Mouse (Mus musculus): ENCODE data around the gene Pank4.

Gene Pank4

DNA sequence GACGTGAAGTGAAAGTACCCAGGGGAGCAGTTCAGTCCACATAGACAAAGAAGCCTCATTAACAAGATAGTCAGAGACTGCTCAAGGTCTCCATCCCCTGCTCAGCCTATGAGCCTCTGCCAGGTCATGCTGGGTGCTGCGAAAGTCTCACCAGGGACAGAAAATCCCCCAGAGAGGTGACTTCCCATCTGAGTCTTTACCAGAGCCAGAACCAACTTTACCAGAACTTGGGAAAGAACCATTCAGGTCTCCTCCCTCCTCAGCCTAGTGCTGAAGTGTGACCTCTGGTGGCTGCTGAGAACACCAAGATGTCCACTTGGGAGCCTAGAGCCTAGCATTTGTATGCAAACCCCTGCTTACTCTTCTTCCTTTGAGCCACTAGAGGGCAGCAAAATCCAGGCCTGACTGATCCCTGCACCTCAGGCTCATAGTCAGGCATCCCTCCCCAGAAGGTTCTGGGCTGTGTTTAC, 19.8 kb upstream of the Pank4 start:
- peak; percentile 83 for DNase-seq

DNA sequence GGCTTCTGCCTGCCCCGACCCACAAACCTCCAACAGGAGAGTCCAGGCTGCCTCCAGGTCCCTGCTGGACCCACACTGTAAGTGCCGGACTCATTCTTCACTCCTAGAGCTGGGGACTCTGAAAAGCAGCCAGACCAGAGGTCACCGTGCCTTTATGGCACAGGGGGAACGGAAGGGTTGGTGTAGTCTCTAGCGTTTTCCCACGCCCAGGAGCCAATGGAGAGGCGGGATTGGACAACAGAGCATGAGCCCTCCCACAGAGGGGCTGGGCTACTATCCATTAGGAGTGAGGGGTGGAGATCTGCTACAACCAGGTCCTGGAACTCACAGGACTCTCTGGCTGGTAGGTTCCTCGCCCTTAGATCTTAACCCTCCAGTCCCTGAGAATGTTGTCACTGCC, 17.6 kb upstream of the Pank4 start:
- DNase-seq = peak; percentile 82

DNA sequence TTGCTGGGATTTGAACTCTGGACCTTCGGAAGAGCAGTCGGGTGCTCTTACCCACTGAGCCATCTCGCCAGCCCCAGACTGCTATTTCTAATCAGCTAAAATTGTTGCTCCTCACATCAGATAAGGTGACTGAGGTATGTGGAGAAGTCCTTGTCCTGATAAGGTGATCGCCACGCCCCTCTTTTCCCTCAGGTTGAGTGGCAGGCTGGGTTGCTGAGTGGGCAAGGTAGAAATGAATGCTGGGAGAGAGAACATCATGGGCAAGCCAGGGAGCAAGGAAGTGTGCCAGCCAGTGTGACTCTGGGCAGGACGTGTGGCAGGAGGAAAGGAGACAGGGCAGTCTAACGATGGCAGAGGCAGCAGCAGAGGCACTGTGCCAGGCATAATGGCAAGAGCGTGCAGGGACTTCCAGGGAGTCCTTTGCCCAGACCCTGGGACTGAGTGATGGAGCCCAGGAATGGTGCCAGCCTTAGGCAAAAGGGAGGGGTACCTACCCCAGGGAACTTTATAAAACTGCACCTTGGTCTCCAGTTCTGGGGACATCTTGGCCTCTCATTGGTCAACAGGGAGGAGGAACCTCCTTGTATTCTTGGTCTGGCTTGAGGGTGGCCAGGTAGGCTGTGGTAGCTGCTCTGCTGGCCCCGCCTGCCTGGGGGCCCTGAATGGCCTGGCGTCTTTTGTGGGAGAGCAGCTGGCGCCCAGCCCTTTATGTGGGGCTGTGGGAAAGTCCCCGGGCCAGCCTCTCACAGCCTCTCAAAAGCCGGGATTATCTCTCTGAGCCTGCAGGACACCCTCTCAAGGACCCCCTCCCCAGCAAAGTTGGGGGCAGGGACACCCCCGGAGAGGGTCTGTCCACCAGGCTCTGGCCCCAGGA, 15.6 kb upstream of the Pank4 start:
- DNase-seq = no peak

DNA sequence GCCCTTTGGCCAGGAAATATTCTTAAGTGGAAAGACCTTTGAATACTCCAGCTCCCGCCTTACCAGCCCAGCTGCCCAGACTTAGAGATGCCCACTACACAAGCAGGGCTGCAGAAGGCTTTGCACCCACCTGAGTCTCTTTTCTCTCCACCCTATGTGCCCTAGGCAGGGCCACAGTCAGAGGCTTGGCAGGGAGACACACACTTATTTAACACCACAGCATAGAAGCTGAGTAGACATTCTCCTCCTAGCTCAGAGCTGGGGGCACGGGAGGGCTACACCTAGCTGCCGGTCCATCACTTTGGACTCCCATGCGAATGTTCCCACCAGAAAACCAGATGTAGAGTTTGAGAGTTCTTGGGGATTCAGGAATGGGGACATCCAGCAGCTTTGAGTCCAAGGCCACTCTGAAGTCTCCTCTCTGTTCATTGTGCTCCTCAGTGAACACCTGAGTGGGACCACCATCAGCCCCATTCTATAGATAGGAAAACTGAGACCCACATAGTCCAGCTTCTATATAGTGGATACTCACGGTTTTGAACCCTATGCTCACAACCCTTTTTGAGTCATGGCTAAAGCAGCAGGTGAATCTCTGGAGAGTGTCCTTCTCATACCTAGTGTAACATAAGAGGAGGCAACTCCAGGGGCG, 14.9 kb upstream of the Pank4 start:
- no peak for DNase-seq

GRCm38 (mm10) chr4:154949589-154949982, 14.3 kb upstream of the Pank4 start:
- no peak for DNase-seq

GRCm38 (mm10) chr4:154952461-154953241, 11.3 kb upstream of the Pank4 start:
- no peak for DNase-seq

DNA sequence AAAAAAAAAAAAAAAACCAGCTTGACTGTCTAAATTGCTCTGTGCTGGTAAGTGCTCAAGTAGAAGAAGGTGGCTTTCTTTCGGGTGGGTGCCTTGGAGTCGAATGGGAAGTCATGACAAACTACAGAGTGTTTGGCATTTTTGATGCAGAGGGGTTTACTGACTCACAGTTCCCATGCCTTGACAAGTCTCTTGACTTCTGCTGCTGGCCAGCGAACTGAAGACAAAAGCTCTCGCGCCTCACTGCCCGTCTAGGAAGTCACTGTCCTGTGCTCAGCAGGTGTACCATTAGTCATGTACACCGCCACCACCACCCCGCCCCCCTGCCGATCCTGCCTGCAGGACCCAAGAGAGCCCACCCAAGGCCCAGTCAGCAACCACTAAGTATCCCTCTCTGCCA, 7.3 kb upstream of the Pank4 start:
- no peak for DNase-seq

GRCm38 (mm10) chr4:154957289-154957993, 6.5 kb upstream of the Pank4 start:
- no peak for DNase-seq

DNA sequence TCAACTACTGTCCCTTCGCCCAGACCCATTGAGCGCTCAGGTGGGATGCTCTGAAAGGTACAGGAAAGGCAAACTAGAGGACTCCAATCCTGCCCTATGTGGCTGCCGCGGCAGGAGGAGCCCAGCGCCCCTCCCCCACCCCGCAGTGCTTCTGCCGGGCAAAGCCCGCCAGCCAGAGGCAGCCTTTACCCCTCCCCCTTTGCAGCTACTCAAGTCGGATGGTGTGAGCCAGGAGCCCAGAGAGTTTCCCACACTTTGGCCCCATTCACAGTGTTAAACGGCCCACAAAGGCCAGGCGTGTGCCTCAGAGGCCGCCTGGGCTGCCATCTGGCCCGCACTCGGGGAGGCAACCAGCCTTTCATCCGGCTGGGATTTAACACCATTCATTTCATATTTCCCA, 5.8 kb upstream of the Pank4 start:
- DNase-seq = peak; percentile 55

DNA sequence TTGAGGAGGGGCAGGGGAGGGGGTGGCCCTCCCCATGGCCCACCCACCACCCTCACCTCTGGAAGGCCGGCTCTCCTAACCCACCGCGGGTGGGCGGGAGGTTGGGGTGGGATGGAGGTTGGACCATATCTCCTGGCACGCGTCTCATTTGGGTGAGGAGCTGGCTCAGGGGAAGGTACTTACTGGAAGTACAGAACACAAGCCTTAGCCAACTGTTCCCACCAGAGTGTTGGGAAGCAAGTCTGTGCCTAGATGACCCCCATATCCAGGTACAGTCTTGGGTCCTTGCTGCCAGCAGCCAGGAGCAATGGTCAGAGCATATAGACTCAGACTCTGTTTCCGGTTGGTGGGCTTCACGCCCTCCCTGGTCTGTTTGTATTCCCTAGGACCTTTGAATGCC, 5.3 kb upstream of the Pank4 start:
- no peak for DNase-seq

DNA sequence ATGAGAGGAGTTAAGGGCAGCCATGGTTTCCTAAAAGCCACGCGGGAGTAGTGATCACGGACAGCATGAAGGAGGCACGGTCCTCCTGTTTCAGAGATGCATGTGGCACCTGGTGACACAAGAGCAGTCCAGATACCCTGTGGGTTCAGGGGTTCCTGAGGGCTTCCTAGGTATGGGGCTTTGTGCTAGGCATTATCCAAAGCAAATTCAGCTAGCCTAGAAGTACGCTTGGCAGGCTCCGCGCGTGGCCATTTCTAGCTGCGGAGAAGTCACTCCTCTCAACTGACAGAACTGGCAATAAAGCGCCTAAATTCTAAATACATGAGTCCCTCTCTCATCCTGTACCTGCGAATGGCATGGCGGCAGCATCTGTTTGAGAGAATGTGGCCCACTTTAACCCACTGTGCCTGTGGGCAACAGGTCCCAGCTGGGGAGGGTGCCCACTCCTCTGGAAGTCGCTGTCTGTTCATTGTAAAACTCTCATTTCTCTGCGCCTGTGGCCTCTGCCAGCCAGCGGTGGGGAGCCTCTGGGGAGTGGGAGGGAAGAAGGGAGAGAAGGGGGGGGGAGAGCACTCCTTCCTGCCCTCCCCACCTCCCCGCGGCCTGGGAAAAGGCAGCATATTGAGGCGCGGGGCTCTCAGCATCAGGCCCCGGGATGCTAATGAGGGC, 3.8 kb upstream of the Pank4 start:
- no peak for DNase-seq

- DNase-seq = no peak
These were observed 3.2 kb upstream of the Pank4 start, which contains the start of gene Hes5 for GRCm38 (mm10) chr4:154960690-154961225. Hes5 (plus strand) TSS chr4:154960923.

DNA sequence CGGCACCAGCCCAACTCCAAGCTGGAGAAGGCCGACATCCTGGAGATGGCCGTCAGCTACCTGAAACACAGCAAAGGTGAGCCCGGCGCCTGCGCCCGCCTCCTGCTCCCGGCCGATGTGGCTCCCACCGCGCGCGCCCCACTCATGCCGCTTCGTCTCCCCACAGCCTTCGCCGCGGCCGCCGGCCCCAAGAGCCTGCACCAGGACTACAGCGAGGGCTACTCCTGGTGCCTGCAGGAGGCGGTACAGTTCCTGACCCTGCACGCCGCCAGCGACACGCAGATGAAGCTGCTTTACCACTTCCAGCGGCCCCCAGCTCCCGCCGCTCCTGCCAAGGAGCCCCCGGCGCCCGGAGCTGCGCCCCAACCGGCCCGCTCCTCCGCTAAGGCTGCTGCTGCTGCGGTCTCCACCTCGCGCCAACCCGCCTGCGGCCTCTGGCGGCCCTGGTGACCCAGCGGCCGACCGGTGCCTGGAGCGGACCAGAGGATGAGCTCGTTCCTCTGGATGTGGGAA, 2.6 kb upstream of the Pank4 start:
- peak; percentile 53 for DNase-seq

DNA sequence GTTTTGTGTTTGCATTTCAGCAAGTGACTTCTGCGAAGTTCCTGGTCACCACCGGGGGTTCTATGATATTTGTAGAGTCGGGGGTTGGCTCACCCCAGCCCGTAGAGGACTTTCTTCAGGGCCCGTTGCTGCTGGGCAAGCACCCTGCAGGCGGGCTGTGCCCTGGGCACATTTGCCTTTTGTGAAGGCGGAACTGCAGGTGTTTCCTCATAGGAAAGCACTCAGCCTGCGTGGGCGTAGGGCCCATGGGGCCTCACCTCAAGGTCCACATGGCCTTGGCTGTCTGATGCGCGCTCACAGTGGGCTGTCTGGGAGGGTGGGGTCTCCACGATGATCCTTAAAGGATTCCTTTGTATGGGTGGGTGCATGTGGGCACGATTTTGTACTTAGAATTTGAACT, 2.0 kb upstream of the Pank4 start:
- DNase-seq = no peak

DNA sequence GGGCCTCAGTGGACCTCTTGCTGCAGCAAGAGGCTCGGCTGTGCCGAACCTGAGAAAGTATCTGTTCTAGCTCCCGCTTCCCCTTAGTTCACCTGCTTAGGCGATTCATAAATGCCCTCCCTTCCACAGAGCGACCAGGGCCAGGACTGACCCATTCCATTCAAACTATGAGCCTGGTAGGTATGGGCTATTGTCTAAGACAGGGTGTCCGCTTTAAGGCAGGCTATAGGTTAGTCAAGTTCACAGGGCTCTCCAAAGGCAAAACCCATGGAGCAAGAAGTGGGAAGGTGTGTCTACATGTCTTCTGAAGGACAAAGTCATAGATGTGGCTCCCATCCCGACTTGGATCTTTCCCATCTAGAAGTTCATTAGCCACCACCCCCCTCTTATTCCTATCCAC, 1.2 kb upstream of the Pank4 start:
- DNase-seq = no peak

- no peak for DNase-seq
These were observed 610 bp upstream of the Pank4 start for GRCm38 (mm10) chr4:154963190-154963836.

DNA sequence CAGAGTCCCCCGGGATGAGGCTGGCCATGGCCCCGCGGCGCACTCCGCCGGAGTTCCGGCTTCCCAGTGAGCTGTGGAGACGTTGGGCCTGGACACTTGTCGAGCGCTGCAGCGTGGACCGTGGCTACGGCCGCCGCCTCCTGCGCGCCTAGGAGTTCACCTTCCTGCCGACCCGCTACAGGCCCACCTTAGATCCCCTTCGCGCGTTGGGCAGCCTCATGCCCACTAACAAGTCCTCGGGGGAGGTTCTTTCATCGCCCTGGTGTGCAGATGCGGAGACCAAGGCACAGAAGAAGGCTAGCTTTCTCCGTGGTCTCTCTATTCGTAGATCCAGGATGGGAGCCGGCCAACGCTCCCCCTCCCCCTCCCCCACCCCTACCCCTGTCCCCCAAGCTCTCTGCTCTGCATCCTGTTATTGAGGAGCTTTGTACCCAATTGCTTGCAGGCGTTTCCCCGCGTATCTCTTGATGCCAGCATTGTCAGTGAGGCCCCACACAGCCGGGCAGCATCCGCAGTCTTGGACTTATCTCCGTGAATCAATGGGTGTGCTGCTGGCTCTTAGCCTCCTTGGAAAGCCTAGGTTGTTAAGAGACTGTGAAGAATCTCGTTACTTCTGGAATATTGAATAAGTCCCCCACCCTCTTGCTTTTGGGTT, 785 bp downstream of the Pank4 start:
- no peak for DNase-seq

- DNase-seq = no peak
These were observed 1.9 kb downstream of the Pank4 start for GRCm38 (mm10) chr4:154965856-154966255.

DNA sequence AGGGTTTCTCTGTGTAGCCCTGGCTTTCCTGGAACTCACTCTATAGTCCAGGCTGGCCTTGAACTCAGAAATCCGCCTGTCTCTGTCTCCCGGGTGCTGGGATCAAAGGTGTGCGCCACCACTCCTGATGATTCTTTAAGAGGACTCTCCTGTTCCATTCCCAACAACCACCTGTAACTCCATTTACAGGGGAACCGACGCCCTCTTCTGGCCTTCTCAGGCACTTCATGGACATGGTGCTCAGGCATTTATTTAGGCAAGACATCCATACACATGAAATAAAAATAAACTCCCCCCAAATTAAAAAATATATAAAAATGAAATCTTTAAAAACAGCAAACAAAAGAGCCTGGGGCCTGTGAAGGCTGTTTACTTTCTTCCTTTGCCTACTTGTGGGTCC, 3.2 kb downstream of the Pank4 start:
- DNase-seq = peak; percentile 69

DNA sequence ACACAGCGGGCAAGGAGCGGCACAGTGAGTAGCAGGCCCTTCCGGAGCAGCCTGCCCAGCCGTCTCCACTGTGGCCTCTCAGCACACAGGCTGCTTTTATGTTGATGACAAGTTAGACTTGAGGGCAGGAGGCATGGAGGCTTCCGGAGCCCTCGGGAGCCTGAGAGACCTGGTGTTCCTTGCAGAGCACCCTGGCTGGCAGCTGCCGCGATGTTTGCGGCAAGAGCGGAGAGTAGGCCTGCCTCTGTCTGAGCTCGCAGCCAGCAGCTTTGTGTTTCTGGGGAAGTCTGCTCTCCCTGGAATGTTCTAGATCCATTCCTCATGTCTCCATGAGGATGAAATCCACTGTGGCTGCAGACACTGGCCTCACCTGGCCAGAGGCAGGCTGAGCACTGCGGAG, 8.6 kb downstream of the Pank4 start:
- no peak for DNase-seq

DNA sequence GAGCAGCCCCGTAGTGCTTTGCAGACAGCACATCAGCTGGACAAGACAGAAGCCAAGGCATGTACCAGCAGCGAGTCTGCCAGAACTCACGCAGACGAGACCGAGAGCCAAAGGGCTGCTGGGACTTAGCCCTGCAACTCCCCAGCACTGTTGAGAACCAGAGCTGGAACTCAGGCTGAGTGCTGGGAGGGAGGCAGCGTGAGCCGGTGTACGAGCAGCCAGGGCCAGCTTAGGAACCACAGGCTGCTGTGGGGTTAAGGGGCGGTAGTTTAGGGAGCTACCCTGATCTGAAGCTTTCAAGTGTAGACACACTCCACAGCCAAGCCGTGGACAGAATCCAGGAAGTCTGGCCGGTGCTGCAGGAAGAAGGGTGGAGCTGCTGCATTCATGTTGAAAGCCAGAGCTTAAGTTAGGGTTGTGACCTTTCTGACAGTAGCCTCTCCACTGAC, 10.3 kb downstream of the Pank4 start:
- no peak for DNase-seq
